Mouse (Mus musculus) brain, embryonic 14.5 days (tissue): ENCODE data around the gene Txlnb.

Experiments
- CTCF ChIP-seq: fragments of 200-500 bp; IDR thresholded peaks from 2 replicates; pipeline ENCODE4 v1.5.1; 2012; ENCODE audit warnings: inconsistent platforms, mild to moderate bottlenecking, moderate library complexity, borderline replicate concordance; ENCODE audit not compliant: insufficient read depth, insufficient read length; ENCODE audit errors: extremely low read depth
- POLR2A ChIP-seq: fragments of 200-500 bp; IDR thresholded peaks from 2 replicates; pipeline ENCODE4 v1.6.1; 2012; ENCODE audit warnings: mild to moderate bottlenecking, inconsistent platforms, borderline replicate concordance; ENCODE audit not compliant: poor library complexity, insufficient read depth, insufficient read length, severe bottlenecking; ENCODE audit errors: extremely low read depth

- no peak for TF ChIP-seq CTCF
- no peak for TF ChIP-seq POLR2A
Observed at GRCm38 (mm10) chr10:17808526-17808925, 12.5 kb downstream of the Txlnb start.
